Mouse (Mus musculus) left cerebral cortex, postnatal 25 days (tissue): ENCODE results near the gene P2ry2. TPM values are rescaled to one million over a fixed set of nuclear protein-coding genes. Genes with fewer than 3 reads are reported as not detected.

Experiments used
- DNase-seq, 2 experiments: peaks; one replicate each; pipeline ENCODE4 v3.0.0; 2022; ENCODE audit warnings: low spot score in 2 of 2, mixed read lengths in 1 of 2
- intact Hi-C: fragments of 180-260 bp; cut with DNase I; formaldehyde crosslinking; loops from one replicate; pipeline ENCODE4 v1.15.1; 2025
- total RNA-seq, 2 experiments: library from RNA; stranded (reverse); gene quantifications; 2 replicates each; pipeline ENCODE4 v1.2.3; 2021

Gene P2ry2
- total RNA-seq, 2 experiments from 2014 or later, result 0.71 to 0.85 TPM

DNA sequence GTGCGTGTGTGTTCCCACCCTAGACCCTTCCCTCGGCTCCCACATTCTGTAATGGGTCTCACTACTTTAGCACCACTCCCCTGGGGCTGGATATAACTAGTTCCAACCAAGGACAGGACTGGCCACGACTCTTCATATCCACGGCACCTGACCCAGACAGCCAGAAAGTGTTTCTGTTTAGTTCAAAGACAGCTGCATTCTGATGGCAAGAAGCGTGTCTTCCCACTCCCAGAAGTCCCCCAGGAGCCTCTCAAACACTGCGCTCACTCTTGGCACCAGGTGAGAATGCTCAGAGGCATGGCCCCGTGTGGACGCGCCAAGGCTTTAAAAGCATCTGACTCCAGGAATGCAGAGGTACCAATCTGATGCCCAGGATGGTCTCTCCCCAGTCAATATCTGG is 16.3 kb upstream of the P2ry2 start:
- intact Hi-C loops, result no loop called here
- DNase-seq, result no peak

DNA sequence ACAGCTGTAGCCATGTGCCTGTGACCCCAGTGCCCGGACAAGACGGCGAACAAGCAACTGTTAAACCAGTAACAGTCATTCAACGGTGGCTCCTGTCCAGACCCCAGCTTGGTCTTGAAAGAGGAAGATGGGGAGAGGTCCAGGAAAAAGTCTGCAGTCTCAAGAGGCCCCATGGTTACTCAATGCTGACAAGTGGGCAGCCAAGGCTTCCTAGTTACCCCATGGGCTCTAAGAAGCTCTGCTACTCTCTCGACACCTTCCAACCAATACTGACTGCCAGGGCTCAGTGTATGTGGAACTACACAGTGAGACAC is 15.7 kb upstream of the P2ry2 start:
- intact Hi-C loops, result no loop called here
- no peak for DNase-seq

- intact Hi-C loops, result no loop called here
- no peak for DNase-seq
These were observed 15.2 kb upstream of the P2ry2 start for GRCm38 (mm10) chr7:101027623-101028443.

GRCm38 (mm10) chr7:101026836-101027235 is 14.2 kb upstream of the P2ry2 start:
- DNase-seq, result no peak
- intact Hi-C loops, result no loop called here

GRCm38 (mm10) chr7:101017492-101017891 is 4.8 kb upstream of the P2ry2 start:
- DNase-seq, result peak in 1 of 2 experiments; percentile 76
- intact Hi-C loops, result no loop called here

DNA sequence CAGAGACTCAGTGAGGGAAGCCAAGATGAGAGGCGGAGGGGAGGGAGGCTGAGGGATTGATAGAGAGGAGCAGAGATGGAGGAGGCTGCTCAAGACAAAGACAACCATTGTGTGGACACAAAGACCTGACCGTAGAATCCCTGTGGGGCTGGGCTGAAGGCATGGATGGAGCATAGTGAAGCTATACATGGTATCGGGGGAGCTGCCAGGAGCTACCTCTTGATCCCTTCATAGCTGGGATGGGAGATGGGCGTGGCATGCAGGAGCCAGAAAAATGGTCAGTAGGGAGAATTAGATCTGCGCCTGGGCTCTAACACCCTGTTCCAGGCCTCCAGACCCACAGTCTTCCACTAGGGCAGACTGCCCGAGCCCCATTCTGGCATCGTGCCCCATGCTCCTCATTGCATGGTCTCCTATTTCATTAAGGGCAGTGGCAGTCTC is 4.4 kb upstream of the P2ry2 start:
- peak in 1 of 2 experiments; percentile 22 for DNase-seq
- intact Hi-C loops, result no loop called here

DNA sequence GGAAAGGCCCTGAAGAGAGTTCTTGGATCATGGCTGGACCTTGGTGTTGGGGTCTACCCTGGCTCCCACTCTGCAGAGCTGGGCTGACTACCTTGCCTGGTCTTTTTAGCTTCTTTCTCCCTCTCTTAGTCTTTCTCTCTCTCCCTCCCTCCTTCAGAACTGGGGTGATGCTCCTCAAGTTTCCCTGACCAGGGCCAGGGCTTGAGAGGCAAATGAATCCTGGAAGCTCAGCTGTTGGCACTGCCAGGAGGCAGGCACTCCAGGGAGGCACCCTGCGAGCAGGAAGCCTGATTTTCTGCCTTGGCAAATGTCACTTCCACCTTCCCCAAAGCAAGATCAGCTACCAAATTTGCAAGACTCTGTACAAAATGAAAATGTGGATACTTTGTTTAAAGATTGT is 2.3 kb upstream of the P2ry2 start:
- no peak for DNase-seq
- intact Hi-C loops, result no loop called here

DNA sequence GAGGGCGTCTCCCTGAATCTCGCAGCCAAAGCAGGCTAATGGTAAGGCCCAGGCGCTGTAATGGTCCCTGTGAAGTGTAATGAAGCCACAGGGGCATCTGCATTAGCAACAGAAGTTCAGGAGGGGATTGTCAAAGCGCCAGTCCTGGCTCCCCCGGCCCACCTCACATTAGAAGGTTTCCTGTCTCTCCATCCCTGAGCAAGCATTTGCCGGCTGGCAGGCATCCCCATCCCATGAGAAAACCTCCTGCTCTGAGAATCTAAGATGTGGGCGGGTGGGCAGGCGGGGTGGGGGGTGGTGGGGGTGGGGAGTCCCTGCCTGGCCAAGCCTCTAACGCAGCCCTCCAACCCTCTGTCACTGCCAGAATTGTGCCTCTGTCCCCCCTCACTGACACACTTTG is 1.4 kb upstream of the P2ry2 start:
- intact Hi-C loops, result no loop called here

DNA sequence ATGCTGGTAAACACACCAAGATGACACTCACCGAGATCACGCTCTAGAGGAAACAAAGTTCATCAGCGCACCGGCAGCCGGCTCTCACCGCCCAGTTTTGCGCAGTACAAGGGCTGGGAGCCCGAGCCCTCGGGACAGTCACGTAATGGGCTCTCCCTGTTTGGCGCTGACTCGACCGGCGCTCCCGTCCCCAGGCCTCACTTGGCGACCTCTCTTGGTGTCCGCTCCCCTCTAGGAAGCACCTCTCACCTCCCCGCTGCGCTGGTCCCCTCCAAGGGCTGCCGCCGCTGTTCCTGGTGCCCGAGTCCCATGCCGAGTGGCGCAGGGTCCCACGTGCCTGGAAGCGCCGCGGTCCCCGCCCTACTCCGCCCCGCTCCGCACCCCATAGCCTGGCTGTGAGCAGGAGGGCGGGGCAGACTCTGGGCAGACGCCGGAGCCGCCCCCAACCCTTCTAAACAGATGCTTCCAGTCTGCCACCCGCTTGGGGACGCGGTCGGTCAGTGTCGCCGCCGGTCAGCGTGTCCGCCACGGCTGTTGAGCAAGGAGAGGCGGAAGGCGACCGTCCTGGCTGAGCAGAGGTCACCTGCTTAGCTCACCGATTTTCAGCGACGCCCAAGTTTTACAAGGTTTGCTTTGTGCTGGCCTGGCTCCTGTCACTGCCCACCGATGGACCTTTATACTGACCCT is 842 bp downstream of the P2ry2 start:
- intact Hi-C loops, result no loop called here

More for the DNA sequence above, 1.4 kb upstream of the P2ry2 start:
- no peak for DNase-seq

DNA sequence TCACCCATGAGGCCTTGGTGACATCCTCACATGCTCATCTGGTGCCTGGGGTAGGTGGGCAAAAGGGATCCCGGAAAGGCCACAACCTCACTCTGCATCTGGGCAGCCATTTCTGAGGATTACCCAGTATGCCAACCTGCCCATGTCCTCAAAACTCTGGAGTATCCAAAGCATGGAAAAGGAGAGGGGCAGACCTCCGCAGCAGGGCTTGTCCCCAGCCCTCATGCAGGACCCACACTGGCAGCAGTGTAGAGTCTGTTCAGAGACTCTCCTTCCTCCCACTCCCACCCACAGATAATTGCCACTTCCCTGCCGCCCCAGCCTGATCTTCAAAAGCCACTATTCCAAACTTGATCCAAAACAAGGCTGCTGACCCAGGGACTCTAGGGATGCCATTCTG is 1.9 kb downstream of the P2ry2 start:
- no peak for DNase-seq
- intact Hi-C loops, result no loop called here

More for the DNA sequence above, 842 bp downstream of the P2ry2 start:
- peak; percentile 28 to 31 for DNase-seq

DNA sequence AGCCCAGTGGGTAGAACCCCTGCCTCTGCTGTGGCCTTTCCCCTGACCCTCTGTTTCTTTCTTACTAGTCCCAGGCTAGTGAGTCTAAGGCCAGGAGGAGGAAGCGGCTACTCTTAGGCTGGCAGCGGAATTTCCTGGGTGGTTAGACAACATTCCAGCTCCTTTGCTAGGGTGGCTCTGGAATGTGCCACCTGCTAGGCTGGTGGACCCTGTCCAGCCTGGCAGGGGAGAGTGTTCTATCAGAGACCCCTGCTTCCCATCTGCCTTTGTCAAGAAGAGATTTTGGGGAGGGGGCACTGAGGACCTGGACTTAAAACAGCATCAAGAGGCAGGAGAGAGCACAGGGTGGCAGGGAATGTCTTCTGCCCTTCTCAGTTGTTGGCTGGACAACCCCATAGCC is 6.5 kb downstream of the P2ry2 start:
- intact Hi-C loops, result loop anchor here (5.0 kb wide), 1 partner anchor 36 kb away; no protein-coding TSS in a partner anchor
- DNase-seq, result no peak

DNA sequence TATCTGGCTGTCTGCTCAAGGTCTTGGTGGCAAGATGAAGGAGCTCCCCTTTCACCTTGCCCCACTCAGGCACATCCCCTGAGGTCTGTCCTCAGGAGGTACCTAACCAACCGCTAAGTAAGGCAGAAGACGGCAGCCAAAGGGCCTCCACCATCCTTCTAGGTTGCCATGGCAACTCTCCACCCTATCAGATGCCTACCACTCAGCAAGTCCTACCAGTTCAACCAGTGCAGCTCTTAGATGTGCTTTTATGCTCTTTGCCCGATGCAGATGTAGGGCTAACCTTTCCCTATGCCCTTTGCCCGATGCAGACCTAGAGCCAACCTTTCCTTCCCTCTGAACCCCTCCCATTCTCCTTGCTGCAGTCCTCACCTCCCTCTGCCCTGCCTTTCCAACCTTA is 7.5 kb downstream of the P2ry2 start:
- DNase-seq, result peak in 1 of 2 experiments; percentile 37
- intact Hi-C loops, result loop anchor here (5.0 kb wide), 1 partner anchor 37 kb away; no protein-coding TSS in a partner anchor

GRCm38 (mm10) chr7:101003442-101004326 is 9.0 kb downstream of the P2ry2 start:
- DNase-seq, result no peak
- intact Hi-C loops, result no loop called here

- DNase-seq, result no peak
- intact Hi-C loops, result no loop called here
These were observed 10.4 kb downstream of the P2ry2 start for GRCm38 (mm10) chr7:101002274-101002673.

DNA sequence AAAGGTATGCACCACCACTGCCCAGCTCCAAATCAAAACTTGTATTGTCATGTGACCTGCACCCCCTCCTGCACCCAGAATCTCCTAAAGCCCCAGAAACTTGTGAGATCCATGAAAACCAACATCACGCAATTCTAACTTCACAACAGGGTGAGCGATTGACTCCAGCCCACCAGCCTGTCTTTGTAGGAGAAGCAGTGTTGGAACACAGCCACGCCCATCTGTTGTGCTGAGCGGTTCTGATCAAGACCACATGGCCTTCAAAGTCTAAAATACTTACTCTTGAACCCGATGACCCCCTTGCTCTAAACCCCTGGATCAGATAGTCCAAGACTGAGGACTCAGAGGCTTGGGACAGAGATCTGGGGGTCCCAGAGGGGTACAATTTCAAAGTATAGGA is 13.0 kb downstream of the P2ry2 start:
- DNase-seq, result no peak
- intact Hi-C loops, result no loop called here

DNA sequence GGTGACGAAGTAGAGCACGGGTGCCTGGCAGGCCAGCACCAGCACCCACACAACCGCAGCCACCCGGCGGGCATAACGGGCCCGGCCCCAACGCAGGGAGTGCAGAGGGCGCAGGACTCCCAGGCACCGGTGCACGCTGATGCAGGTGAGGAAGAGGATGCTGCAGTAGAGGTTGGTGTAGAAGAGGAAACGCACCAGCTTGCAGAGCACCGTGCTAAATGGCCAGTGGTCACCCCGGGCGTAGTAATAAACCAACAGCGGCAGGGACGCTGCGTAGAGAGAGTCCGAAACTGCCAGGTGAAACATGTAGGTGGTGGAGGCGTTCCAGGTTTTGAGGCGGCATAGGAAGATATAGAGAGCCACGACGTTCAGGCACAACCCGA is 14.1 kb downstream of the P2ry2 start:
- DNase-seq, result no peak
- intact Hi-C loops, result no loop called here

DNA sequence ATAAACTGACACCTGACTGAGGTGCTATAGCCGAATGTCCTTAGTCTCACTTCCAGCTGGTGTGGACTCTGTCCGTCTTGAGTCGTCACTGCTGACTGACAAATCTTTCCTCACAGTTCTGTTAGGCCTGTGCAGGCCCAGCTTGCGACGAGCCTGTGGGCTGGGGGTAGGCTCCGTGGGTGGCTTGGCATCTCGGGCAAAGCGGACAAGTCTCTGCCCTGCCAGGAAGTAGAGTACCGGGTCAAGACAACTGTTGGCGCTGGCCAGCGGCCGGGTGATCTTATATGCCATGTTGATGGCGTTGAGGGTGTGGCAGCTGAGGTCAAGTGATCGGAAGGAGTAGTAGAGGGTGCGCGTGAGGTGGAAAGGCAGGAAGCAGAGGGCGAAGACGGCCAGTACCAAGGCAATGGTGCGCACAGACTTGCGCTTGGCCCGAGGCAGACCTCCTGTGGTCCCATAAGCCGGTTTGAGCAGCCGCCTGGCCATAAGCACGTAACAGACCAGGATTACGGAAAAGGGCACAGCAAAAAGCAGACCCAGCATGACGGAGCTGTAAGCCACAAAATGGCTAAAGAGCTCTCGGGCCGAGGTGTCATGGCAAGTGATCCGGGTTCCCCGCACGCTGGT is 14.6 kb downstream of the P2ry2 start:
- DNase-seq, result no peak
- intact Hi-C loops, result no loop called here

- intact Hi-C loops, result no loop called here
These were observed 15.5 kb downstream of the P2ry2 start for GRCm38 (mm10) chr7:100997215-100997614.

GRCm38 (mm10) chr7:100995951-100996350 is 16.7 kb downstream of the P2ry2 start:
- no peak for DNase-seq
- intact Hi-C loops, result no loop called here

More at GRCm38 (mm10) chr7:100997215-100997614, 15.5 kb downstream of the P2ry2 start:
- no peak for DNase-seq
